Mouse (Mus musculus) natural killer cell, adult 2 months (primary cell): Measurements from ENCODE around the gene Nup107.
"Not testable (repeated sequence)": the region's sequence is repeated elsewhere in the genome, so short reads cannot be mapped to it uniquely, and the experiment has no call there.

Source experiments
- DNase-seq, 2 experiments: peaks; one replicate each; pipeline ENCODE4 v3.0.0; 2022; ENCODE audit warnings: low spot score in 2 of 2

Gene Nup107

GRCm38 (mm10) chr10:117750529-117751281 is 41.8 kb downstream of the Nup107 start:
- DNase-seq: no peak

DNA sequence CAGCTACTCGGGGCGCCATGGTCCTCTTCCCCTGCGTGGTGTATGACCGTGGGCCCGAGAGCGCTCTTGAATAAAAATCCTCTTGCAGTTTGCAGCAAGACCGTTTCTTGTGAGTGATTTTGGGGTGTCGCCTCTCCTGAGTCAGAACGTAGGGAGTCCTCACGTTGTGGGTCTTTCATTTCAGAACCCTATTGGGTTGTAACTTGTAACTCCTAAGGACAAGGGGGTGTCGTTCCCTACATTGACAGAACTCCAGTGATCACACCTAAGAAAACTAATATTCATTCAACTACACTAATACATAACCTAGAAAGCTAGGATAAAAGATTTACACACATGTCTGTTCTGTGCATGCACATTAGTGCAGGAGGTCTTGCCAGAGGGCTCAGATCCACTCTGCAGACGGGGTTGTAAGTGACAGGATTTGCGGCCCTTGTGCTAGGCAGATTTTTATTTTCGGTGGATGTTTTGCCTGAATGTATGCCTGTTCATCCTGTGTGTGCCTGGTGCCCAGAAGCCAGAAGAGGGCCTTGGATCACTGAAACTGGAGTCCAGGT is 42.6 kb downstream of the Nup107 start:
- DNase-seq: no peak

GRCm38 (mm10) chr10:117749050-117749686 is 43.3 kb downstream of the Nup107 start:
- no peak for DNase-seq

DNA sequence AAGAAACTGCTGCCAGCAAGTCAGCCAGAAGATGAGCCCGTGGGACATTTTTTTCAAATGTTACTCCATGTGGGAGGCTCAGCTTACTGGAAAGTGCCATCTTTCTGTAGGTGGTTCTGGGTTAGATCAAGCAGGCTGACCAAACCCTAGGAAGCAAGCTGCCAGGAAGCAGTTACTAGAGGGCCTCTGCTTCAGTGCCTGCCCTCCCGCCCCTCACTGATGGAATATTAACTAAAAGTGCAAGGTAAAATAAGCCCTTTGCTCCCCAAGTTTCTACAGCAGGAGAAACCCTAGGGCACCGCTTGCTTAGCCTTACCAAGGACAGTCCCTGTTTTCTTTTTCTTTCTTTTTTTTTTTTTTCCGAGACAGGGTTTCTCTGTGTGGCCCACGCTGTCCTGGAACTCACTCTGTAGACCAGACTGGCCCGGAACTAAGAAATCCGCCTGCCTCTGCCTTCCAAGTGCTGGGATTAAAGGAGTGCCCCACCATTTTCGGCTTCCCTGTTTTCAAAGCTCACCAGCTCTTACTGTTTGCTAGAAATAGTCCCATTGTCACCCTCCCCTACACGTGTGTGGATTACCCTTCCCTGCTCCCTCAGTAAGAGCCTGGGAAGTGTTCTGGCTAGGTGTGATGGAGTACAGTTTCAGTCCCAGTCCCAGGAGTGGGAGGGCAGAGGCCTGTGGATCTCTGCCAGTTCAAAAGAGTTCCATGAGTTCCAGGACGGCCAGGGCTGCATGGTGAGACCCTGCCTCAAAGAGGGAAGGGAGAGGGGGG is 44.0 kb downstream of the Nup107 start:
- no peak for DNase-seq

GRCm38 (mm10) chr10:117747711-117748110 is 44.8 kb downstream of the Nup107 start:
- peak in 1 of 2 experiments; percentile 20 for DNase-seq

- DNase-seq: peak; percentile 90 to 95
Measured at GRCm38 (mm10) chr10:117746297-117746883, 46.1 kb downstream of the Nup107 start, which contains the start of gene Slc35e3. TSS of gene Slc35e3 (minus strand) at chr10:117746365.

- DNase-seq: peak in 1 of 2 experiments; percentile 7
Measured at GRCm38 (mm10) chr10:117745570-117746296, 46.8 kb downstream of the Nup107 start.

DNA sequence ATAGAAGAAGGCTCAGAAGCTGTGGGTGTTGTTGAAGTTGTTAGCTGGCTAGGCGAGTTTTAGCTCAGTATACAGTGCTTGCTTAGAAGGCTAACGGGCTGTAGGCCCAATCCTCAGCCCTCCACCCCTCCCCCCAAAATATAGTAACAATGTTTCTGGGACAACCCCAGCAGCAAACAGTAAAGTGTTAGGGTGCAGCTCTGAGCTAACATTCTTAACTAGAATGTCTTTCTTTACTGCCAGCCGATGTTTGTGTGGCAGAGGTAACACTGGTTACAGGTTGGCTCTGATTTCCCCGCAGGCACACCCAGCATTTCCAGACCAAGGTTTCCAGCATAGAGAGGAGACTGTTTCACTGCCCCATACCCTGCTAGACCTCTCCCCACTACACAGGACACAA is 48.6 kb downstream of the Nup107 start:
- DNase-seq: no peak

- no peak for DNase-seq
Measured at GRCm38 (mm10) chr10:117743182-117743581, 49.3 kb downstream of the Nup107 start.

DNA sequence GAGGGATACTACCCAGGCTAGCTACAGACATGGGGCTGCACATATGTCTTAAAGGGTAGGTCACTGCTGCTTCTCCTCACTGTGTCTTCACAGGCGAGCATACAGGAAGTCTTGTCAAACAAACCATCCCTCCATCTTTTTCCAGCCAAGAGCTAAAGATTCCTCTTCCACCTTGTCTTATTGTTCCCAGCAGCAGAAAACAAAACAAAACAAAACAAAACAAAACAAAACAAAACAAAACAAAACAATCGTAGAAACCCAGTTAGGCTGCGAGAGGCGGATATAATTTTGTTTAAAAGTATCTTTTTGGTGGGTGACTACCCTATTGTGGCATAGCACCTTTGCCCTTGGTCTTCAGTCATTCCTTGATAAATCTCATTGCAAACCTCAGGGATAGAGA is 49.9 kb downstream of the Nup107 start:
- no peak for DNase-seq

DNA sequence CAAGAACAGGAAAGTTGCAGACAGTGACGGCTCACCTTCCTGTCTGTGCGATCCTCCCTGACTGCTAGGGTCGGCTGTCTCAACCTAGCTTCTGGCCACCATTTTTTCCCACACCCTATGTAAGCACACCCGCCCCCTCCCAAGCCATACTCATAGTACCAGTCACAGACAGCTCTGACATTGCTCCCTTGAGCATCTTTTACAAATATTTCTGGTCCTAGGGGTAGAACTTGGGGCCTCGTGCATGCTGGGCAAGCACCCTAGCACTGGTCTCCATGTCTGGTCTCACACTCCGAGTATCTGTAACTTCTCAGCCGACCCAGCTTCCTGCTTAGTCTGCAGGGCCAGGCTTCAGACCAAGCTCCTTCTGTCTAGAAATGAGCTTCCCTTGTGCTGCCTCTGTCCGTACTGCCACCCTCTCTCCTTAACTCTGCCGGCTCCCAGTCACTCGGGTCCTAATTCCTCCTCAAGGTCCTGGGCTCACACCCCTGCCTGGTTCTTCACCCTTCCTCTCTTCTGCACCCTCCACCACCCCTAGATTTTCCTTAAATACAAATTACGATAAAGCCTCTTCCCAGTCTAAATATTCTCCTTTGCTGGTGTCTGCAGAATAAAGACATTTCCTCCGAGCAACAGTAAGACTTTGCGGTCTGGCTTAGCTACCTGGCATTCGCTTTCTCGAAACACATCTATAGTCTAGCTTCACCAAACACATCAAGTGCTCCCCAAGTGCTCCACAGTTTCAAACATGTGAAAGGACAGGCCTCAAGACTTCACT is 50.6 kb downstream of the Nup107 start:
- no peak for DNase-seq

DNA sequence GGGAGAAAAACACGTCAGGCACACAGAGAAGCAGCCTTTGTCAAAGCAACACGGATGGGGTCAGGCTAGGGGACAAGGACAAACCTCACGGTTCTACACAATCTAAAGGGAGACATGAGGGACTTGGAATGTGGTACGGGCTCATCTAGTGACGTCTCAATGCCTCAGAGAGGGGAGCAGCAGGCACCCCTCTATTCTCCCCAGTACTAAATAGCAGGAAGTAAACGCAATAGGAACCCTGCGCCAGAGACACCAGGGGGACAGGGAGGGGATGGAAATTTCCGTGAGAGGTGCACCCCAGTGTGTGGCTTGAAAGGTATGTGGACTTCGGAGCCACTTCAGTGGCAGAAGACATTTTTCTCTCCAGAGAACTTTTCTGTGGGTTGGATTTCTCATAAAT is 51.6 kb downstream of the Nup107 start:
- DNase-seq: no peak

GRCm38 (mm10) chr10:117740171-117740570 is 52.3 kb downstream of the Nup107 start:
- no peak for DNase-seq

GRCm38 (mm10) chr10:117739648-117739948 is 52.9 kb downstream of the Nup107 start:
- DNase-seq: no peak

DNA sequence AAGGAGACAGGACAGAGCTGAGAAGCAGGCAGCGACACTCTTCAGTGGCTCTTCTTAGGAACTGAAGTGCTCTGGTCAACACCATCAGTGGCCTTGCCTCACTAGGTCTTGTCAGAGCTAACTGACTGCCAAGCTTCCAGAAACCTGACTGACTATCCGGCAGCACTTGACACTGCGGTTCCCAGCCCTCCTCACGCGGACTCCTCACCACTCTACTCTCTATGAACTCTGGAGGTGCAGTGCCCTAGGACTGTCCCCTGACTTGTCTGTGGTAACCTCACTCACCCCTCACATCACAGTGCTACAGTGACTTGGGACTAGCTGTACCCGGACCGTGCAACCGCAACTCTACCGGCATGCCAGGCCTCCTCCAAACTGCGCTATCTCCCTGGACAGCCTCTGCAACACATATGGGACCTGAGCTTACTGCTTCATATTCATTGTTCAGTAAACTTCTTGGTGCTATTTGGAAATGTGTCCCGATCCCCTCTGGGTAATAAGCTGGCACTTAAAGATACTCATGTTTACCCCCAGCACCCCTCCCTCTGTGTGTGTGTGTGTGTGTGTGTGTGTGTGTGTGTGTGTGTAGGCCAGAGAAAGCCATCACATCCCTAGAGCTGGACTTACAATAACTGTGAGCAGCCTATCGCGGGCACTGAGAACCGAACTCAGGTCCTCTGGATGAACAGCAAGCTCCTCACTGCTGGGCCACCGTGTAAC is 53.4 kb downstream of the Nup107 start:
- no peak for DNase-seq

- no peak for DNase-seq
Measured at GRCm38 (mm10) chr10:117738140-117738921, 54.2 kb downstream of the Nup107 start.

- DNase-seq: not testable (repeated sequence)
Measured at GRCm38 (mm10) chr10:117737498-117737897, 55.0 kb downstream of the Nup107 start.

- DNase-seq: no peak
Measured at GRCm38 (mm10) chr10:117737075-117737474, 55.4 kb downstream of the Nup107 start.

GRCm38 (mm10) chr10:117736573-117736972 is 55.9 kb downstream of the Nup107 start:
- DNase-seq: no peak
